Mouse (Mus musculus) thymus, adult 2 months (tissue): ENCODE results near the gene Tspan9.

Source experiments
- CTCF ChIP-seq: fragments of 200-500 bp; IDR thresholded peaks from 2 replicates; pipeline ENCODE4 v1.5.1; 2012; ENCODE audit warnings: mild to moderate bottlenecking, control low read depth, low read length, moderate library complexity, borderline replicate concordance; ENCODE audit not compliant: control insufficient read depth, poor library complexity, insufficient read depth; ENCODE audit errors: extremely low read depth
- POLR2A ChIP-seq: fragments of 200-500 bp; IDR thresholded peaks from 2 replicates; pipeline ENCODE4 v1.6.1; 2012; ENCODE audit warnings: mild to moderate bottlenecking, low read length, control low read depth, moderate library complexity; ENCODE audit not compliant: control insufficient read depth, poor library complexity, insufficient read depth; ENCODE audit errors: extremely low read depth

DNA sequence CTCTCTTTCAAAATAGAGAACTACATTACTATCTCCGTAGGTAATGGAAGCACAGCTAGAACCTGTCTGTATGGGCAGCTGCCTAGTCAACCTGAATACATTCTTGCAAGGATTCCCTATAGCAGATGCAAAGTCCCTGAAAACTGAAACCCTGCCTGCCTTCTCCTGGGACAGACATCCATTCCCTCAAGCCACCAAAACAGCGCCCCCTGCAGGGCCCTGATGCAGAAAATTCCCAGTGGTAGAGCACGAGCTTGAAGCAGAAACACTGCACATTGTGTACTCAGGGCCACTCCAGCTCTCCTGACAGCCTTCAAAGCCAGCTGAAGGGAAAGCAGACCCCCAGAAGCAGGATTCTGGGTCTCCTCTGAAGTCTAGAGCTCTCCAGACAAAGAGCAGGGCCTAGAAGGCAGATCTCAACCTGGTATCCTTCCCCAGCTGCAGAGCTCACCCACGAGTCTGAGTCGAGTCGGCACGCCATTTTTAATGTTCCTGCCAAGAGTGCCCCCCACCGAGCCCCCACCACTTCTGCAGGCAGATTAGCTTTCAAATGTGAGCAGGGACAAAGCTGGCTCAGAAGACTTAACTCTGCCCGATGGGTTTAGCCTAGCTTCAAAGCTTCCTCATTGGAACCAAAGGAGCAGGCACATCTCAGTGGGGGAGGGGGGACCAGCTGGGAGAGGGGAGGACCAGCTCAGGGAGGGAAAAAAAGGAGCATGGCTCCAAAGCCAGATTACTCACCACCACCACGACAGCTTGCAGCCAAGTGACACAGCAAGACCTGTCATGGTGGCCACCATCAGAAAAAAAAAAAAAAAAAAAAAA is 115.1 kb downstream of the Tspan9 start:
- TF ChIP-seq POLR2A (no peak), CTCF (no peak)
